Mouse (Mus musculus): ENCODE data around the gene Eif2b3.

Eif2b3 gene

DNA sequence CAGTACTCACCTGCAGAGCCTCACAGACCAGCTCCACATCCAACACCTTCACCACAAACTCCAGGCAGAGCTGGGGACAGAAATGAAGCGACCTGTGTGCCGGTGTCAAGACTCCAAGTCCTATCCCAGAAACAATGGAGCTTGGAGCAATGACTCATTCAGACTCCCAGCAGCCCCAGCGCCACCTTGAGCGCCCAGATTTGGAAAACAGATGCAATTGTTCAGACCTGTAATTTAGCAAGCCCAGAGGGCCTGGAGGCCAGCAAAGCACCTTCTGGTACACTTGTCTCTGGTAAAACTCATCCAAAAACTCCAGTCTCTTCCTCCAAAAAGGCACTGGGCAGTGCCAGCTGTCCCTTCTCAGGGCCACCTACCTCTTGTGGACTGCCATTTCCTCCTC is 103.0 kb downstream of the Eif2b3 start:
- CTCF ChIA-PET = interaction anchor here (0.7 to 3.3 kb wide), 3 partner anchors 11 to 18 kb away, joined by 3 to 17 read pairs (median 5); partner anchors contain the start of gene Plk3

- CTCF ChIA-PET = interaction anchor here (0.7 to 0.9 kb wide), 4 partner anchors 10 to 1072 kb away, joined by 3 to 7 read pairs (median 4); partner anchors contain the start of gene Plk3
These were observed 104.5 kb downstream of the Eif2b3 start for GRCm38 (mm10) chr4:117123546-117124217.

DNA sequence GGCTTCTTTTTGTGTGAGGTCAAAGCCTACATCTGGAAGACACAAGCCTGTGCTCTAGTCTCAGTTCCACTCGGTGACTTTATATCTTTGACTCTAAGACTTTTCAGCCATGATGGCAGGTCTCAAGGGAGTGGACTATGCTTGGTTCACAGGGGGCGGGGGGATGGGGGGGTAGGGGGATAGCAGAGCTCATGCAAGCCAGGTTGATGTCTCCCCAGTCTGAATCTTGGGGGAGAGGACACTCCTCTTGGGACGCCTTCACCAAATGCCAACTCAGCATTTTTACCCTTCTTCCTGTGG is 105.0 kb downstream of the Eif2b3 start:
- CTCF ChIA-PET = interaction anchor here (1.0 kb wide), 1 partner anchor 9 kb away, joined by 4 read pairs; the partner anchor contains the start of gene Plk3

- CTCF ChIA-PET = interaction anchor here (0.5 to 1.0 kb wide), 3 partner anchors 9 to 95 kb away, joined by 3 to 6 read pairs (median 4); partner anchors contain the start of gene Plk3
These were observed 105.5 kb downstream of the Eif2b3 start for GRCm38 (mm10) chr4:117124518-117125347.

GRCm38 (mm10) chr4:117125348-117125909 is 106.2 kb downstream of the Eif2b3 start, which contains the start of gene Btbd19:
Gene Btbd19, minus strand, starts transcription at chr4:117125725.
- CTCF ChIA-PET = interaction anchor here (0.5 to 1.8 kb wide), 6 partner anchors 8 to 96 kb away, joined by 3 to 8 read pairs (median 4); partner anchors contain the start of gene Plk3

GRCm38 (mm10) chr4:117125910-117126674 is 106.9 kb downstream of the Eif2b3 start:
- CTCF ChIA-PET = interaction anchor here (0.6 to 1.8 kb wide), 4 partner anchors 13 to 471 kb away, joined by 3 to 8 read pairs (median 4); no protein-coding TSS in a partner anchor

DNA sequence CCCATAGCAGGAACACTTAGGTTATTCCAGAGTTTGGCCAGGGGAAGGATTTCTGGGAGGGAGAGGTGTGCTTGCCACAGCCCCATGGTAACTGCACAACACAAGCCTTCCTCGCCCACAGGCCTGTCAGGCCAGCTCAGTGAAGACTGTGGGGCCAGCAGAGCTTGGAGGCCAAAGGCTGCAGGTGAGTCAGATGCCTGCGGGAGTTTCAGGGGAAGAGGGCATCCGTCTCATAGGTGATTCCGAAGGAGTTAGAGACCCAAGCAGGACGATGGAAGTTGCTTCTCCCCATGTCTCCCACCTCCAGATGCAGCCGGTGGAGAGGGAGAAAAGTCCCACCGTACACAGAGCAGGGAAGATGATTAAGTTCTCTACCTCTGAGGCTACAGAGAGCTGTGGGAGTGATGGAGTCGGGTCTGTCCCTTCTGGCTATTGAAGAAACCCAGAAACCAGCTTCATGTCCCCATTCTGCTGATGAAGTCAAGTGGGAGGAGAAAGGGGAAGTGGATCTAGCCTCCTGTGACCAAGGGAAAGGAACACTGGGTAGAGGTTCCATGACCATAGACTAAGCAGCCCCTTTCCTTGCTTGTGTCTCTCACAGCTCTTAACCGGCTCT is 107.6 kb downstream of the Eif2b3 start, which contains the start of gene Tctex1d4:
Gene Tctex1d4, plus strand, starts transcription at position 120 of the 616 bp plus-strand sequence.
- CTCF ChIA-PET = interaction anchor here (0.6 to 1.8 kb wide), 4 partner anchors 10 to 472 kb away, joined by 3 to 8 read pairs (median 3); no protein-coding TSS in a partner anchor

DNA sequence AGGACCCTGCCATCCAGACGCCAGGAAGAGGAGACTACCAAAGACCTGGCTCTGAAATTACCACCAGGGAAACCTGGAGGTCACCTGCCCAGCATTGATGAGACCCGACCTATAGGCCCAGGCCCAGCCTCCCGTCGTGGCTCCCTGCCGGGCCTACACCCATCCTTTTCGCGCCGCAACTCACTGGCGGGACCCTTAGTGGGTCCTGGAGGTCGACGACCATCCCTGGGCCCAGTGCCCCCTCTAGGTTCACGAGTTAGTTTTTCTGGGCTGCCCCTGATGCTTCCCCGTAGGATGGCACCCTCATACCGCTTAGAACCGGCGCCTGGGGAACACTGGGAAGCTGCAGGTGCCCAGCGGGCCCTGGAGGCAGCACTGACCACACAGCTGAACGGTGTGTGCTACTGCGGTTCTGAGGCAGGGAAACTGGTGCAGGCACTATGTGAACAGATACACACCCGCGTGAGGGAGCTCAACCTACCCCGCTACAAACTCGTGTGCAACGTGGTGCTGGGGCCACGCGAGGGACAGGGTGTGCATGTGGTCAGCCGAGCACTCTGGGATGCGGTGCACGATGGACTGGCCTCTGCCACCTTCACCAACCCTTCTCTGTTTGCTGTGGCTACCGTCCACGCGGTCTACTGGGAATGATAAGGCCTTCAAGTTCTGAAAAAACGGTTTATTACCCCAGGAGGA is 108.9 kb downstream of the Eif2b3 start:
- CTCF ChIA-PET = no interaction called here

GRCm38 (mm10) chr4:117130790-117131189 is 111.6 kb downstream of the Eif2b3 start:
- CTCF ChIA-PET = no interaction called here

DNA sequence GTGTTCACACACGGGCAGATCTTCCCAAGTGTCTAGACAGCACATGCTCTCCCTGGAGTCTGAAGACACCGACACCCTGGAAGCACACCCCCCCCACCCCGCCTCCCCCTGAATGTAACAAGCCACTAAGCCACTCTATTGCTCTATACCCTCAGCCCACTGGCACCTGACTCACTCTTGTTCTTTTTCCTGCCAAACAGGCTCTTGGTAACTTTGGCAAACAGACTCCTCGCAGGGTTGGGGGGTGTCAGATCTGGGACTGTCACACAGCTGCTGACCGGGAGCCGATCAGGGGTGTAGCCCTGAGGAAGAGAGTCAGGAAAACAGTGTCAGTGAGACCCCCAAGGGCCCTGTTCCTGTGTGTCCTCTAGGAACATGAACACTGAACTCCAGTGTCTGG is 112.0 kb downstream of the Eif2b3 start:
- CTCF ChIA-PET = no interaction called here

GRCm38 (mm10) chr4:117131890-117132793 is 112.9 kb downstream of the Eif2b3 start:
- CTCF ChIA-PET = interaction anchor here (0.6 to 1.6 kb wide), 2 partner anchors 10 to 63 kb away, joined by 5 to 7 read pairs; no protein-coding TSS in a partner anchor

- CTCF ChIA-PET = interaction anchor here (0.6 to 2.3 kb wide), 4 partner anchors 9 to 51 kb away, joined by 3 to 12 read pairs (median 5); no protein-coding TSS in a partner anchor
These were observed 113.6 kb downstream of the Eif2b3 start for GRCm38 (mm10) chr4:117132794-117133143.

GRCm38 (mm10) chr4:117133366-117133796 is 114.2 kb downstream of the Eif2b3 start:
- CTCF ChIA-PET = interaction anchor here (0.6 to 2.3 kb wide), 5 partner anchors 9 to 52 kb away, joined by 3 to 12 read pairs (median 5); no protein-coding TSS in a partner anchor

- CTCF ChIA-PET = interaction anchor here (0.7 to 2.3 kb wide), 5 partner anchors 9 to 1020 kb away, joined by 3 to 26 read pairs (median 5); no protein-coding TSS in a partner anchor
These were observed 114.8 kb downstream of the Eif2b3 start, which contains the start of gene Plk3 for GRCm38 (mm10) chr4:117133817-117134600. Gene Plk3, minus strand, starts transcription at chr4:117133963.

- CTCF ChIA-PET = interaction anchor here (0.7 to 2.3 kb wide), 2 partner anchors 14 to 1019 kb away, joined by 12 to 26 read pairs; no protein-coding TSS in a partner anchor
These were observed 115.4 kb downstream of the Eif2b3 start for GRCm38 (mm10) chr4:117134601-117134995.

GRCm38 (mm10) chr4:117136034-117136433 is 116.8 kb downstream of the Eif2b3 start:
- CTCF ChIA-PET = no interaction called here
